Mouse (Mus musculus) embryonic facial prominence, embryonic 11.5 days (tissue): Measurements from ENCODE around the gene 1700020L24Rik. TPM values are rescaled to one million over a fixed set of nuclear protein-coding genes. Genes with fewer than 3 reads are reported as not detected.

Experiments
- ATAC-seq: fragments of 200-750 bp; cut with Nextera tagmentation; replicated peaks from 2 replicates; pipeline ENCODE4 v1.8.0; 2017; ENCODE audit warnings: low read depth; ENCODE audit not compliant: insufficient number of reproducible peaks, low FRiP score, low TSS enrichment
- DNase-seq: peaks from one replicate; pipeline ENCODE4 v3.0.0-alpha.2; 2015; ENCODE audit warnings: low spot score
- H3K27ac ChIP-seq: fragments of 300-500 bp; sonication (generic); replicated peaks from 2 replicates; pipeline ENCODE4 v1.5.1; 2014; ENCODE audit warnings: mild to moderate bottlenecking, low read depth, low read length, control low read depth
- H3K27me3 ChIP-seq: fragments of 300-500 bp; sonication (generic); 2 replicates; pipeline ENCODE4 v1.6.1; 2014; ENCODE audit warnings: mild to moderate bottlenecking, low read length, moderate library complexity, mixed read lengths; ENCODE audit not compliant: control insufficient read depth, insufficient read depth
- H3K36me3 ChIP-seq: fragments of 300-500 bp; sonication (generic); replicated peaks from 2 replicates; pipeline ENCODE4 v1.6.1; 2014; ENCODE audit warnings: low read depth, mild to moderate bottlenecking, low read length, moderate library complexity, mixed read lengths; ENCODE audit not compliant: control insufficient read depth, insufficient read depth
- H3K4me1 ChIP-seq: fragments of 300-500 bp; sonication (generic); 2 replicates; pipeline ENCODE4 v1.6.1; 2014; ENCODE audit warnings: low read length, mixed read lengths; ENCODE audit not compliant: control insufficient read depth, insufficient read depth
- H3K4me2 ChIP-seq: fragments of 300-500 bp; sonication (generic); 2 replicates; pipeline ENCODE4 v1.6.1; 2014; ENCODE audit warnings: low read depth, mild to moderate bottlenecking, control low read depth, low read length, moderate library complexity
- H3K4me3 ChIP-seq: fragments of 300-500 bp; sonication (generic); 2 replicates; pipeline ENCODE4 v1.5.1; 2014; ENCODE audit warnings: low read depth, low read length, control low read depth
- H3K9ac ChIP-seq: fragments of 300-500 bp; sonication (generic); replicated peaks from 2 replicates; pipeline ENCODE4 v1.6.1; 2014; ENCODE audit warnings: mild to moderate bottlenecking, control low read depth, low read length
- H3K9me3 ChIP-seq: fragments of 300-500 bp; sonication (generic); replicated peaks from 2 replicates; pipeline ENCODE4 v1.6.1; 2016; ENCODE audit warnings: mild to moderate bottlenecking, low read length, inconsistent platforms, mixed read lengths; ENCODE audit not compliant: control insufficient read depth
- WGBS: fragments of 180-500 bp; shearing (Covaris S2); extraction: QIAGEN DNeasy Blood & Tissue Kit; methylation state at CpG from one replicate; pipeline ENCODE4 v1.1.7; 2014; 5-methylcytosine and 5-hydroxymethylcytosine counted together
- polyA plus RNA-seq: library from polyadenylated mRNA; unstranded; fragments of >200 nt; fragmentation: Nextera tagmentation; extraction: Ambion mirVana; gene quantifications from 2 replicates; pipeline ENCODE4 v1.2.1, GENCODE M21; 2014

1700020L24Rik gene
- polyA plus RNA-seq, 1 experiment from 2014 or later, result 0.38 TPM

DNA sequence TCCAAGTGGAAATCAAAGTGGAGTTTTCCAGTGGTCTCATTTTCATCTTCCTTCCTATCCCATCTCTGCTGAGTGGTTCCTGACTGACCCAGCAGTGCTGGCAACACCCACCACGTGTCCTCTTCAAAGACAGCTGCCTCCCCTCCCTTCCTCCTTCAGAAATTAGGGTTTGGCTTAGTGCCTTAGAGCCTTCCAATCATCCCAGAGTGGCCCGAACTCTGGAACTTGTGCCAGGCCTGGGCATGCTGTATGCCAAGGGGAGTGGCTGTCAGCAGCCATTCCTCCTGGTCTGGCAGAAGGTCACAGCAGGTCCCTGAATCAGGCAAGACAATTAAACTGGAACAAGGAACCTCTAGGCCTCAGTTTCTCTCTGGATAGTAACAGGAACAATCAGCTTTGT lies 28.5 kb downstream of the 1700020L24Rik start:
- no peak overlapping the region for H3K9ac ChIP-seq
- no peaks in the 10 kb centered on the region for H3K36me3 ChIP-seq
- no peak overlapping the region for H3K4me3 ChIP-seq
- no peak for ATAC-seq
- H3K27me3 ChIP-seq, result peaks cover 7% of the 10 kb centered on the region
- 37% methylated on average over 2 of the region's 2 CpGs for WGBS
- H3K4me2 ChIP-seq, result no peak overlapping the region
- no peak for DNase-seq
- H3K4me1 ChIP-seq, result no peaks in the 10 kb centered on the region
- no peaks in the 10 kb centered on the region for H3K9me3 ChIP-seq
- no peak overlapping the region for H3K27ac ChIP-seq

DNA sequence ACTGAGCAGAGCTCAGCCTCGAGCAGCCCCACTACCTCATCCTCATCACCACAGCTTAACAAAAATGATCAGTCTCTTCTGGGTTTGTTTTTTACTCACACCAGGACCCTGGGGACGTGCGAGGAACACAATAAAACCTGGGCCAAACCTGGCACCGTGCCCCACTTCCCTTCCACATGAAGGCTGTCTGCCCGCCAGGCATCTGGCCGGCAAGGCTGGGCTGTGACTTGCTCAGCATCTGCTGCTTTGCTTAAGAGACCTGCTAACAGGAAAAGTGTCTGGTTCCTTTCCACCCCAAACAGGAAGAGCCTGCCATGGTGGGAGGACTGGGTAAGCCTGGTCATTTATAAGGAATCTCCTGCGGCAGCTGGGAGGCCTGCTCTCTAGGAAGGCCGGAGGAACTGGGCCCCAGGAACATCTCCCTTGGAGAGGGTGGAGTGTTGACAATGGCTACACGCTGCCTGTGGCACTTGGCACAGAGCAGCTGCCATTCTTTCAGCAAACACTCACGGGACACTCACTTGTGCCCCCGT lies 29.7 kb downstream of the 1700020L24Rik start:
- no peak overlapping the region for H3K27ac ChIP-seq
- H3K9me3 ChIP-seq, result no peaks in the 10 kb centered on the region
- WGBS, result 71% methylated on average over 11 of the region's 11 CpGs
- no peaks in the 10 kb centered on the region for H3K4me1 ChIP-seq
- DNase-seq, result no peak
- H3K4me3 ChIP-seq, result no peak overlapping the region
- no peaks in the 10 kb centered on the region for H3K36me3 ChIP-seq
- no peak overlapping the region for H3K9ac ChIP-seq
- ATAC-seq, result no peak
- no peak overlapping the region for H3K4me2 ChIP-seq
- H3K27me3 ChIP-seq, result peaks cover 6% of the 10 kb centered on the region; the same call in 1 of the 2 replicates

DNA sequence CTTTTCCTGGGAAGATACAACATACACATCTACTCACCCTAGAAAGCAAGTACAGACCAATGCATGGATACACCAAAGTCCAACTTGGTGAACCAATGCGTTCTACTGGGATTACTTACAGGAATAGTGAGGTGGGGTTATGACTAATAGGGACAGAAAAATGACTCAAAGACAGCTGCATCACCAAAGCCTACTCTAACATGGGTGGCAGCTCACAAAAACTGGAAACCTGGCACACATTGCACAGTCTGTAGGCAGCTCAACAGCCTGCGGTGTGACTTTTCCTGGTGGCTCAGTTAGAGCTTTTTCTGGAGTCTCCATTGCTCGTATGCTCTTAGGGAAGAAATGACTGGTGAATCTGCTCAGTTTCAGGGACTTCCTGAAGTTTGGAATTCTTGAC lies 31.3 kb downstream of the 1700020L24Rik start:
- H3K36me3 ChIP-seq, result no peaks in the 10 kb centered on the region
- WGBS, result 91% methylated on average over 3 of the region's 3 CpGs
- DNase-seq (no peak), ATAC-seq (no peak)
- no peak overlapping the region for H3K27ac ChIP-seq
- H3K9ac ChIP-seq, result no peak overlapping the region
- no peak overlapping the region for H3K4me3 ChIP-seq
- no peak overlapping the region for H3K4me2 ChIP-seq
- no peaks in the 10 kb centered on the region for H3K27me3 ChIP-seq
- no peaks in the 10 kb centered on the region for H3K9me3 ChIP-seq
- no peaks in the 10 kb centered on the region for H3K4me1 ChIP-seq

DNA sequence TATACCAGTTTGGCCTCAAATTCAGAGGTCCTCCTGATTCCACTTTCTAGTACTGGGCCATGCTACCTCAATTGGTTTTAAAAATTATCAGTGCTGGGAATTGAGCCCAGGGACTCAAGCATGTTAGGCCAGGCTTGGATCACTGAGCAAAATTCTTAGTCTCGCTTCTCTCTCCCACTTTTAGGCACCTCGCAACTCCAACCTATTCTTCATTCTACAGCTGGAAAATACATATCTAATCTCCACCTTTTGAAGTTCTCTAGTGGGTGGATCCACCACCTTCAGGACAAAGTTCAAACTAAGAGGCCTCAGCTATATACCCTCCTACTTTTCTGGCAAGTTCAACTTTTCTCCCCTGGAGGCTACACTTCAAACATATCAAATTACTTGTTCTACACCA lies 34.3 kb downstream of the 1700020L24Rik start:
- Histone ChIP-seq H3K9ac (no peak overlapping the region; the same call in 1 of the 2 replicates), H3K9me3 (no peaks in the 10 kb centered on the region), H3K27me3 (no peaks in the 10 kb centered on the region), H3K36me3 (no peaks in the 10 kb centered on the region), H3K4me1 (no peaks in the 10 kb centered on the region), H3K27ac (no peak overlapping the region), H3K4me3 (no peak overlapping the region), H3K4me2 (no peak overlapping the region)
- WGBS, result 77% methylated on average over 2 of the region's 2 CpGs
- no peak for ATAC-seq
- DNase-seq, result no peak

DNA sequence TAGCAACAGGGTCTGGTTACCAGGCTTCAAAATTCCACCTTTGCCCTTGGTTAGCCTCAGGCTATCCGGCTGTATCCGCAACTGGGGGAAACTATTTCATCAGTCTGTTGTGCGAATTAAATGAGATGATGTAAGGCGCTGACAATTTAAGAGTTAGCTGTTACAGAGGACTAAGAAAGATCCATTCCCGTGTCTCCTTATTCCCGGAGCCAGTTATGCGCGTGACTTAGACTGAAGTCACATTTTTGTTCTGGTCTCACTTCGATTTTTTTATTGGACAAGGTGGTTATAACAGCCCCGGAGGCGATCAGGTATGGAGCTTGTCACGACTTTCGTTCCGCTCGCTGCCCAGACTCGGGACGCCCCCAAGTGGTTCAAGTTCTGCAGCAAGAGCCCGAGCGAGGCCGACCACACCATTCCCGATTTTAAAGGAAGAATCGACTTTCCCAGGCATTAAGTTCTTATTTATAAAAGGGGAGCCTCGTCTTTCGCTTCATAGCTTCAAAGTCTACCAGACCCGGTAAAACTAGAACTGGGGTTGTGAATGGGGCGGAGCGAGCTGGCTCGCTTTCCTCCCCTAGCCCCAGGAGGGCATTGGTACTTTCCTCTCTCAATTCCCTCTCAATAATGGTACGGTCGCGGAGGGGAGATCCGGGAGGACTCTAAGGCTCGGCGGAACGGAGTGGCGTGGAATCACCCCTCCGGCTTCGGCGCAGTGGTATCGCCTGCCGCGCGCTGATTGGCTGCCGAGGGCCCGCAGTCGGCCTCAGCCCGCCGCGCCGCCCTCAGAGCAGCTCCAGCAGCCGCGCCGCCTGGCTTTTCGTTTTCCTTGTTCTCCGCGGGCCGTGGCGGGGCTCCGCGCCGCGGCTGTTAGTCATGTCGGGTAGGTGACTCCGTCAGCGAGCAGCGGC lies 35.1 kb downstream of the 1700020L24Rik start, which contains the start of gene Taf15:
Gene Taf15 (plus strand): TSS at position 763 of the 911 bp plus-strand sequence.
- Histone ChIP-seq H3K4me2 (peak within 1 kb of the TSS; percentile 48), H3K4me3 (peak within 1 kb of the TSS; percentile 85), H3K27ac (peak within 1 kb of the TSS; percentile 93), H3K36me3 (no peaks in the 10 kb centered on the region), H3K9ac (peak within 1 kb of the TSS; percentile 94), H3K27me3 (no peaks in the 10 kb centered on the region), H3K9me3 (no peaks in the 10 kb centered on the region), H3K4me1 (no peaks in the 10 kb centered on the region)
- ATAC-seq (peak; percentile 97), DNase-seq (peak; percentile 99)
- WGBS, result under 1% methylated on average over 66 of the region's 66 CpGs

DNA sequence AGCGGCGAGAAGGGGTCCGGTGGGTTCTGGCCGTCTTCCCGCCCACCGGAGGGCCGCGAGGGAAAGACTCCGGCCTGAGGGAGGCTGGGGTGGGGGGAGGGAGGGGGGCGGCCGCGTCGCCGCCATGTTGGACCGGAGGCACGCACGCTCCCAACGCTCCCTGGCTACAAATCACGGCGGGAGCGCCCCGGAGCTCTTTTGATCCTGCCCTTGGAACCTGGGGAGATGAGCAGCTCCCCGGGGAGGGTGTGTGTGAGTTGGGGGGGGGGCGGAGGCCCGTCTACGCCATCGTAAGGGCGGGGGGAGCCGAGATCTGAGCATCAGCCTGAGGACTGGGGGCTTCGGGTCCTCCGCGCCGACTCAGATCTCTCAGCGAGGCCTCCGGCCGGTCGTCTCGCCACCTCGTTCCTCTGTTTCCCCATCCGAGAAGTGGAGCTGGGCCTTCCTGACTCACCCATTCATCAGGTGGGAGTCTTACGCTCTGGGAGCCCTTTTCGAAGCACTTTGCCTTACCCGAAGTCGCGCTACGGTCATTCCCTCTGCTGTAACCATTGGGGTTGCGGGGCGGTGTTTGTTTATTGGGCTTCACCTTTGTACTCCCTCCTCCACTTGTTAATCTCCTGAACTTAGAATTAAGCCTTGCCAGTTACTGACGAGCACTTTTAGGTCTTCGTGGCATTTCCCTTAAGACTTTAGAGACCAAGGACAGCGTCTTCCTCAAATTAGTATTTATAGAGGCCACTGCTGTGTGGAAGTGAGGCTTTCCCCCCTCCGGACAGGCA lies 35.9 kb downstream of the 1700020L24Rik start:
- peak overlapping the region; percentile 93 for H3K27ac ChIP-seq
- no peaks in the 10 kb centered on the region for H3K4me1 ChIP-seq
- no peaks in the 10 kb centered on the region for H3K27me3 ChIP-seq
- peak overlapping the region; percentile 94 for H3K9ac ChIP-seq
- peak; percentile 68 for DNase-seq
- under 1% methylated on average over 46 of the region's 52 CpGs for WGBS
- peak overlapping the region; percentile 48 for H3K4me2 ChIP-seq
- H3K9me3 ChIP-seq, result no peaks in the 10 kb centered on the region
- peak overlapping the region; percentile 85 for H3K4me3 ChIP-seq
- peak; percentile 75 for ATAC-seq
- H3K36me3 ChIP-seq, result no peaks in the 10 kb centered on the region
